Mouse (Mus musculus) frontal cortex, postnatal 36 days (tissue): ENCODE measurements at regions not wholly inside any gene's neighbourhood (a gene's known extent, or its start where the extent isn't known, plus 50 kb on each side); places are given as distances from the start of the nearest gene placed in this dataset.
"Not testable (repeated sequence)": the region's sequence is repeated elsewhere in the genome, so short reads cannot be mapped to it uniquely, and the experiment has no call there.

ENCODE experiments used
- DNase-seq, 2 experiments: peaks; one replicate each; pipeline ENCODE4 v3.0.0; 2022; ENCODE audit warnings: low spot score in 2 of 2

DNA sequence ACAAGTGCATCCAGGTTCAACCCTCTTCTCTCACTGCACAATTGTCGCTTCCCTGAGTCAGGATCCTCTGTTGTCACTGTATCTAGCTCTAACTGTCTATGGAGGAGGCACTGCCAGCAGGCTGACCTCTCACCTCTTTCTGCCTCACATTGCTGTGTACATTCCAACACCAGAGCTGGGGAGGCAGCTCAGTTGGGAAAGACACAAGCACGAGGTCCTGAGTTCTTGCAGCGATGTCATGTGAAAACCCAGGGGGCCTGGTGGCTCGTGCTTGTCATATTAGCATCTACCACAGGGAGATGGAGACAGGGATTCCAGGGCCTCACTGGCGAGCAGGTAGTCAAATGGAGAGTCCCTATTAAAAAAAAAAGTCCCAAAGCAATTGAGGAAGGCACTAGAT, 334.2 kb downstream of the Diras2 start:
- no peak for DNase-seq

DNA sequence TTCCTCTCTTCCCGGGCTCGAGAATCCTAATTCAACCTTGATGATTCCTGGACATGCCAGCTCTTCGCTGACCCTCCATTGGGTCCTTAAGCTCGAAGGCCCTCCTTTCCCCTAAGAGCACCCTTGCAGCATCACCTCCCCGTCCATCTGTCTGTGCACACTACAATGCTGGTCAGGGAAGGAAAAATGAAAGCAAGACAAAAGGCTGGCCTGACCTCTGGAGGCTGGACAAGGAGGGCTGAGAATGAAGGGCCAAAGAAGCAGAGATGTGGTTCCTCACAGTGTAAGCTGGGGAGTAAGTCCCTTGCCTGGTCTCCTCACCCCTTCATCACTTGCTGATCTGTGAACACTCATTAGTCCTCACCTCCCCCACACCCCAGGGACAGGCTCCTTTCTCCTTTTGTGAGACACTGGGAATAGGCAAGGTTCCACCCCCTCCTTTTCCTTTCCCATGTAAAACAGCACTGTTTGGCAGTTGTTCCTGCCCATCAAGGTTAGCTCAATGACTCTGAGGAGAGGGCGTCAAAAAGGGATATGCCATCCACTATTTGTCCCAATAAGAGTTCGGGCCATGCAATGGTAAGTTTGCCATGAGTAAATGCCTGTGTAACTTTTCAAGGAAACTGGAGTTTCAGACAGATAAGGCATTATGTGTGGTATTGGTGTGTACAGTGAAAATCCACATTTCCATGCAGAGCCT, 332.3 kb downstream of the Diras2 start:
- DNase-seq: no peak

DNA sequence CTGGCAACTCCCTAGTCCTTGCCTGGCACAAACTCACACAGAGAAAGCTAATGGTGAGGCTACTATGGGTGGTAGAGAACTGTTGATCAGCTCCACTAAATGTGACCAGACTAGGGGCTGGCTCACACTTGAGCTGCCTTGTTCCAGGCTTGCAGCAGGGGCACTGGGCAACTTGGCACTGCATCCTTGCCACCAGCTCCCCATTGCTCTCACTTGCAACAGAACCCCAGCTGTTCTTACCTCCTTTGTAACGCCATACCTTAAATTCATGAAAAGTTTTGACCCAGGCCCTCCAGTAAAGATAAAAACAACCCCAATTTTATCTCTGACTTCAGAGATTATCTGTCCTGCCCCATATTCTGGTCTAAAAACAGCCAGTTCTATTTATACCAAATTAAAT, 328.7 kb downstream of the Diras2 start:
- DNase-seq: no peak

DNA sequence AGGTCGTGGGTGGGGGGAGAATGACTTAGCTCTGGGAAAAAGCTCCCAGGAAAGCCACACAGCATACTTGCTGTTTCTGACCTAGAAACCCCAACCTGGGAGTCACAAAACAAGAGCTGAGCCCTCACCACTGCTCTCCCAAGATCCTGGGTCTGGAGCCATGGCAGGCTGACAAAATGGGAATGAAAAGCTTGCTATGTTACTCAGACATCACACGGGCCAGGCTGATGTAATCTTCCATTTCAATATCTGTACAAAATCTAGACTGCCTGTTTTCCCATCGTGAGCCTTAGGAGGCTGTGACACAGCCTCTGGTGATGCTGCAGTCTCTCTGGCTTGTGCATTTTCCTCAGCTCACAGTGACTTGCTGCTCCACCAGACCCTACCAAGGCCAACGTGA, 325.1 kb downstream of the Diras2 start:
- no peak for DNase-seq

DNA sequence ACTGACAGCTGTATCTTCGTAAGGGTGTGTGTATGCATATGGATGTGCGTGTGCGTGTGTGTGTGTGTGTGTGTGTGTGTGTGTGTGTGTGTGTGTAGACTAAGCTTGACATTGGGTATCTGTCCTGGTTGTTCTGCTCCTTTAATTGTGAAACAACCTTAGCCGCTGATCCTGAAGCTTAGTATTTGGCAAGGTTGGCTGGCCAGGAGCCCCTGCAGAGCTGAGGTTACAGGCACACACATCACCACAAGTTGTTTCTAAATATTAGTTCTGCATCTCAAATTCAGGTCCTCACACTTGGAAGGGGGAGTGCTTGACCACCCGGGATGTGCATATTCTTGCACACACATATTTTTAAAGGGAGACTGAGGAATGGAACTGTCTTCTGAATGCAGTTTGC, 314.7 kb downstream of the Diras2 start:
- DNase-seq: no peak

DNA sequence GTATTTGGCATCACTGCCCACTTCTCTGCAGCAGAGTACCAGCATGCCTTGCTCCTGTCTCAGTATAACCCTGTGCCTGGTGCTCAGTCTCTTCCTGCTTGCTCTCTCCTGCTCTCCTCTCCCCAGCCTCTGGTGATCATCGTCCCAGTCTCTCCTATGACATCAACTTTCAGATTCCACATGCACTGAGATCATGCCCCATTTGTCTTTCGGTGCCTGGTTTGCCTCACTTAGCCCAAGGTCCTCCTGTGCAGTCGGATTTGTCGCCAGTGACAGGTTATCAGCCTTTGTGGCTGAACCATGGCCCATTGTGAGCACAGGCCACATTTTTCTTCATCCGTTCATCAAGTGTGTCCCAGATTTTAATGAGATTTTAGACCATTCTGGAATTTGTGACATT, 314.0 kb downstream of the Diras2 start:
- DNase-seq: no peak

DNA sequence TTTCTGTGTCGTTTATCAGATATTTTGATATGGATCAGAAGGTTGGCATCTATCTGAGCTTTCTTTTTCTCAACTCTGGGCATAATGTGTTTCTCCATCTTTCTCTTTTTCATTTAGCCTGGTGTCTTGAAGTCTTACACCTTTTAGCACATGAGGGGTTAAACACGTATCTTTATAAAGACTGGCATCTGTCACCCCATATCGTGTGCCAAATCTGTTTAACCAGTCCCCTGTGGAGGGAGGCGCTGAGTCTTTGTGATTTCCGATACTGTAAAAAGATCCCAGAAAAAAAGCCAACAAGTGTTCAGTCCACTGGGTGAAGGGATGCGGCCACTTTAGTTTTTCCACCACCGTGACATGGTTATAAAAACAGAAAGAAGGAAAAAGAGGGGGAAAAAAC, 313.3 kb downstream of the Diras2 start:
- no peak for DNase-seq

DNA sequence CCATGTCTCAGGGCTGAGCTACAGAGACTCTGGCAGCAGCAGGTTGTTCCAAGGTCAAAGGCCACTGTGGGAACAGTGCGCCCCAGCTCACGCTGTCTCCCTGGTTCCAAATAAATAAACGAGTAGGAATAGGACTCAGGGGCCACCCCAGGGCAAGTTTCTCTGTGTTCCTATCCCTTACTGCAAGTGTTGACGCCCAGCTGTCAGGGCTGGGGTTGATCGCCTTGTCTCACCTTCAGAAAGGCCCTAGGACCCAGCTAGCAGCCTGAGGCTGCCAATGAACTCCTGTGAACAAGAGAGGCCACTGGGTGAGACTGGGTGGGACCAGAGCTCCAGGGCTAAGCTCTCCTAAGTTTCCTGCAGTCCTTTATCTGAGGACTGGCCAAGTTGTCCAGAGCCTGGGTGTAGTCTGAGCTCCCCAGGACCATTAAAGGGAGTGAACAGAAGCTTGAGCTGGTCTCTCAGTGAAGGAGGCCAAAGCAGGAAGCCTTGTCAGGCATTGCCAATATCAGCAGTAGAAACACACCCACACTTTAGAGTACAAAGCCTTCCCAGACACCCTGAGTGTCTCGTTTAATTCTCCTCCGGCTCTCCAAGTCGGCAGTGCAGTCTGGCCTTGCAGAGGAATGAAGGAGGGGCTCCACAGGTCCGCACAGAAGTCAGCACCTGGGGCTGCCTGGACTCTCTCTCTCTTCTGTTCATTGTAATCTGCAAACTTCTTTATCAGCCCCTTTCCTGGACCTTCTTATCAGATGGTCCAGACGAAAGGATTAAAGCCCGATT, 308.6 kb downstream of the Diras2 start:
- no peak for DNase-seq

DNA sequence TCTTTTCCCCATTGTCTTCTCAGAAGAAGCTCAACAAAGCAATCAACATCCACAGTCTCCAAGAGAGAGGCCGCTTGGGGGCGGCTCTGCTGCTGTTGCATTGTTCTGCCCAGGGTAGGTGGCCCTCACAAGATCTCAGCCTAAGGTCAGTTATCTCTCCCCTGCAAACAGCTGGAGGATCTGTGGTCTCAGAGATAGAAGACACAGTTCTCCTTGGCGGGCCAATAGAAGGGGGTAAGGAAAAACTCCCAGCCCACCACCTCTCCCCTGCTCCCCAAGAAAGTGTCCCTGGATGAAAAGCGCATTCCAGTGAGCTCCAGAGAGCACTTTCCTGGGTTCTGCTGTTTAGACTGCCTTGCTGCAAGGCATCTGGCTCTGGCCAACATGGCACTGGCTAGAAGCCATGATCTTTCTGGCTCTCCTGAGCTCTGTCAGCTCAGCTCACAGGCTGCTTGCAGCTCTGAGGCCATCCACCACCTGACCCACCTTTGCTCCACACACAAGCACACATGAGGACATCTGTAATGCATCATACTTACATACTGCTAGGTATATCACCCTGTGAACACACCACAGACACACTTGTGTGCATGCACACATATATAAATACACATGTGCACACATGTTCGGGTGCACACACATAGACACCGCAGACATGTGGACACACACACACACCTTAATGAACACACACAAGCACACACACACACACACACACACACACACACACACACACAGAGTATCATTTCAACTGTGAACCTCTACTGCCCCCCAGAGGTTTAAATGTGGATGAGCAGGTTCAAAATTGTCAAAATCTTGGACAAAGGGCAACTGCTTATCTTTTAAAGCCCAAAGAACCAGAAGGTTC, 307.7 kb downstream of the Diras2 start:
- DNase-seq: peak in 1 of 2 experiments; percentile 16

DNA sequence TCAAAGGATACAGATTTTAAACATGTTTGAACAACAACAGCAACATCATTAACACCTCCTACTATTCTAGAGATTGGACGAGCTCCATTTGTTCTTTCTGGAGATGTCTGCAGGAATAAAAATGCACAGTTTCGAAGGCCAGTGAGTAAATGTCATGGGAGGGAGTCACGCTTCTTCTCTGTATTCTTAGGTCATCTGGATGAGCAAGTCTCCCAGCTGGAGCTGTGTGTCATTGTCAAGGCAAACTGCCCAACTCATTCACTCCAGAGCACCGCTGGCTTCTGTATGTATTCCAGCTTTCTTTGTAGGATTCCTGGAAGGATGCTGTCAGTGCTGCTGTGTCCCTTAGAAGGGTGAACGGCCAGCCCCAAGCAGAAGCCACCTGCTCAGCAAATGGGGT, 297.1 kb downstream of the Diras2 start:
- peak in 1 of 2 experiments; percentile 42 for DNase-seq

DNA sequence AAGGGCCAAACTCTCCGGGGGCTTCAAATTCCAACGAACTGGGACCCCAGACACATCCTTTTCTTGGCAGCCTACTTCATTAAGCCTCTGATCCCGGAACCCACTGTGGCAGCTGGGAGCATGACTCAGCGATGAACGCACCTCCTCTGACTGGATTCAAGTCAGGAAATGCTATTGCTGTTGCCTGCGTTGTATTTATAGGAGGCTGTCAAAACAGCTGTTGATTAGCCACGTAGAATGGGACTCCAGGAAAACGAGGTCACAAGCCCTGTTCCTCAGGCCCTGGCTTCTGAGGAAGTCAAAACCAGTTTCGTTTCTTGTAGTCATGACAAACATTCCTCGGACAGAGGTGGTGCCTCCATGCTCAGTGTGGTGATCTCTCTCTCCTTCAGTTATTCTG, 295.0 kb downstream of the Diras2 start:
- peak in 1 of 2 experiments; percentile 38 for DNase-seq

DNA sequence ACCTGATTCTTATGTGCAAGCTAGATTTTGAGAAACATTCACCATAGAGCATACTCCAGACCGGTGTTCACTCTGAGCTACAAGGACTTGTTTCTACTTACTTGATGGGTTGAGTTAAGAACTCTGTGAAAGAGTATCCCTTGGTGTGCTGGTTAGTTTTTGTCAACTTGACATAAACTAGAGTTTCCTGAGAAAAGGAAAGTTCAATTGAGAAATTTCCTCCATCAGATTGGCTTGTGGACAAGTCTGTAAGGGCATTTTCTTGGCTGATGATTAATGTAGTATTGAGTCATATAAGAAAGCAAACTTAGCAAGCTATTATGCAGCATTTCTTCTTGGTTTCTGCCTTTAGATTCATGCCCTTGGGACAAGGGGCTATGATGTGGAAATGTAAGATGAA, 291.5 kb downstream of the Diras2 start:
- no peak for DNase-seq

DNA sequence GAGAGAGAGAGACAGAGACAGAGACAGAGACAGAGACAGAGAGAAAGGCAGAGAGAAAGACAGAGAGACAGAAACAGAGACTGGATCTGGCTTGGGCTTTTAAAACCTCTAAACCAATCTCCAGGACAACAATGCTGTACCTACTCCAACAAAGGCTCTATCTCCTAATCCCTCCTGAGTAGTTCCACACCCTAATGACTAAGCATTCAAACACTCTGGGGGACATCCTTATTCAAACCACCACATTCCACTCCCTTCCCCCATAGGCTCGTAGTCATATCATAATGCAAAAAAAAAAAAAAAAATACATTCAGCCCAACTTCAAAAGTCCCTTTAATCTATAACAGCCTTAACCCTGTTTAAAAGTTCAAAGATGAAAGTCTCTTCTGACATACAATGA, 289.3 kb downstream of the Diras2 start:
- no peak for DNase-seq

DNA sequence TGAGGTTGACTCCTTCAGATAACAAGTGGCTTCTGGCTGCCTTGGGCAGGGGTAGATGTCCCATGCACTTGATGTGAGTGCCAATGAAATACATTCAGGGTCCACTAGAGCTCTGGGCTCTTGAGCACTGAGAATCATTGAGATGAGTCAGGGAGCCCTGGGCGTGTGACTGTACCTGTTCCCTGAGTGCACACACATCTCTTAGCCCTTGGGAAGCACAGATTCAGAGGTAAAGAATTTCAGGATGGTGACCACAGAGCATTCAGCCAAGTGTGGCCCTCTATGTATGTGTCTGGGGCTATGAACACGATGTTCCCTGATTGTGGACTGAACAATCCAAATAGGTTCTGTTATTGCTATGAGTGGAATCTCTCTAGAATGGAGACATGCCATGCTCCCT, 281.6 kb downstream of the Diras2 start:
- DNase-seq: no peak

DNA sequence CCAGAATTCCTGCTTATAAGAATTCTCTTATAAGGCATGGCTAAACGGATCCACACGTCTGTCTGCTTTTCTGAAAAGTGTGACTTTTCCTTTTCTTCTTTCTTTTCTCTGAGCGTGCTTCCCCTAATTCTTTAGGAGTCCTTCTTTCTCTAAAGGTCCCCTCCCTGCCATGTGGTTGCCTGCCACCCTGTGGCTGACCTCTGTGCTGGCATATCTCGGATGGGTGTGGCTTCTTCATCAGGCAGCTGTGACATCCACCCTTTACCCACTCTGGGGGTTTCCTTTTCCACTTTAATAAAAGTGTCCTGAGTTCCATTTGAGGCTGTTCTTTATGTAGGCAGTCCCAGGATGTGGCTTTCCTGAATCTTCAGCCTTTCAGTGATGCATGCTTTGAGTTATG, 280.7 kb downstream of the Diras2 start:
- DNase-seq: no peak

DNA sequence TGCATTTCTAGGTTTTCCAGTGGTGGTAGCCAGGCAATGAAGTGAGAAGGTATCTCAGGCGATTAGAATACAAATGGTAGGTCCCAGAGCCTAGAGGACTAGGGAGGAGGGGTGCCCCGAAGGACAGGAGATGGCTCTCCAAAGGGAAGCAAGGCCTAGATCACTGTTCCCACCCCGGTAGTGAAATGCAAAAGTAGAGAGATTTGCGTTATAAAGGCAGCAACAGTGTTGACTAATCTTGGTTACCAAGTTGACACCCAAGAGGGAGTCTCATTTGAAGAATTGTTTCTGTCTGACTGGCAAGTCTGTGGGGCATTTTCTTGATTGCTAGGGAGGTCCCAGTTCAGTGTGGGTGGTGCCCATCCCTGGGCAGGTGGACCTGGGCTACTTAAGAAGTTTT, 278.8 kb downstream of the Diras2 start:
- DNase-seq: no peak

DNA sequence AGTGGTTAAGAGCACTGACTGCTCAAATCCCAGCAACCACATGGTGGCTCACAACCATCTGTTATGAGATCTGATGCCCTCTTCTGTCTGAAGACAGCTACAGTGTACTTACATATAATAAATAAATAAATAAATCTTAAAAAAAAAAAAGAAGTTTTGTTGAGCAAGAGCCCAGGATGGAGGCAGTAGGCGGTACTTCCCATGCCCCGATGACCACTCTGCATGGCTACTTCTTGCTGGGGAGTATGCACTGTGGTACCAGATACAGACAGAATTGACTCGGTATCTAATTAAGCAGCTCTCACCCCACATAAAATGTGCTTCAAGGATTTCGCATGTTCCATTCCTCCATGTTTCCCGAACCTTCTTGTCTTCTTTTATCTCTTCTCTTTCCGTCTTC, 278.4 kb downstream of the Diras2 start:
- not testable (repeated sequence) for DNase-seq

DNA sequence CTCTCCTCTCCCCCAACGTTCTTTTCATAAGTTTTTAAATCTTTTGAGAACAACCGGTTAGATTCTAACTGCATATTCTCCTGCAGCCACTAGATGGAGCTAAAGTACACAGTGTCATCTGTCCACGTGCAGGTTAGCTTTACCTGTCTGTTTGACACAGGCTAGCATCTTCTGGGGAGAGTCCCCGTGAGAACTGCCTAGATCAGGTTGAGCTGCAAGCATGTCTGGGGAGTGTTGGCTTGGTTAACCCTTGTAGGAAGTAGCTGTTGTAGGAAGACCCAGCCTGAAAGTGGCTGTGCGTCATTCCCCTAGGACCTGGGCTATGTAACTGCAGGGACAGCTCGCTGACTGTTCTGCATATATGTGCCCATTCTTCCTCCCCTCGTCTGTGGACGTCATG, 277.9 kb downstream of the Diras2 start:
- DNase-seq: peak; percentile 34 to 66

DNA sequence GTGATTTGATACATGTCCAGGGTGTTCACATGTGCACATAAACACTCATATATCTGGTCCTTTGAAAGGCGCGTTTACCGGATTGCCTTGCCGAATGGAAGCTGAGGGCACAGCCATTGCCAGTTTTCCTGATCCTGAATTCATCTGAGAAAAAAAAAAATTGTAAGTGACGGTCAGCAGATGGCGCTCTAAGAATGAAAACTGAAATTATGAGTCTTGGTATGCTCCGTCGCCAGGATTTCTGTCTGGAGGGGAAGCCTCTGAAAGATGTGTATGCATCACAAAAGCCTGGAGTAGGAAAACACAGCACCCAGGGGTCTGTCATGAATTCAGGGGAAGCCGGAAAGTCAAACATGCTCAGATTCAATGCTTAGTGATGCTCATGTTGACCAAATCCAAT, 276.9 kb downstream of the Diras2 start:
- peak; percentile 33 to 65 for DNase-seq

DNA sequence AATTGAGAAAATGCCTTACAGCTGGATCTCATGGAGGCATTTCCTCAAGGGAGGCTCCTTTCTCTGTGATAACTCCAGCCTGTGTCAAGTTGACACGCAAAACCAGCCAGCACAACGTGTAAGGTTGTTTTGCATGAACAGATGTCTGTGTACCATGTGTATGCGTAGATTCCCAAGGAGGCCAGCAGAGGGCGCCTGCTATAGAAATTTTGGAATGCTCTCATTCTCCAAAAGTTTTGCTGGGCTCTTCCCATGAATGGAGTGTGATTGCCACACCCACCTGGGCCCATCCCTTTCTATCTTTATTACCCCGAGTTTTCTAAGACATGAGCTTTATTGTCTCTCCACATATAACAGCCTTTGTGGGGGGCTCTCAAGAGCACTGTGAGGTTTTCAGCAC, 275.4 kb downstream of the Diras2 start:
- no peak for DNase-seq

DNA sequence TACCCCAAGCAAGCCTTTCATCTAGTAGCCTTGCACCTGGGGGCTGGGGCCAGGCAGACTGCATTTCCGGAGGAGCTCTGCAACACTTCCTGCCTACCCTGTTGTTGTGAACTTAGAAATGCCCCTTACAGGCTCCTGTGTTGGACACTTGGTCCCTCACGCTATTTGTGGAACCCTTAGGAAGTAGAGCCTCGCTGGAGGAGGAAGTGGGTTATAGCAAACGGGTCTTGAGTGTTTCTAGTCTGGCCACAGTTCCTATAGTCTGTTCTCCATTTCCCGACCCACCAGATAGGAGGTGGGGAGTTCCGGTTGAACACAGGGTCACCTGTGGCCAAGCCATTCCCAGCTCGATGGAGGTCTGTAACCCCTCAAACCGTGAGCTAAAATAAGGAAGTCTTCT, 272.7 kb downstream of the Diras2 start:
- no peak for DNase-seq

DNA sequence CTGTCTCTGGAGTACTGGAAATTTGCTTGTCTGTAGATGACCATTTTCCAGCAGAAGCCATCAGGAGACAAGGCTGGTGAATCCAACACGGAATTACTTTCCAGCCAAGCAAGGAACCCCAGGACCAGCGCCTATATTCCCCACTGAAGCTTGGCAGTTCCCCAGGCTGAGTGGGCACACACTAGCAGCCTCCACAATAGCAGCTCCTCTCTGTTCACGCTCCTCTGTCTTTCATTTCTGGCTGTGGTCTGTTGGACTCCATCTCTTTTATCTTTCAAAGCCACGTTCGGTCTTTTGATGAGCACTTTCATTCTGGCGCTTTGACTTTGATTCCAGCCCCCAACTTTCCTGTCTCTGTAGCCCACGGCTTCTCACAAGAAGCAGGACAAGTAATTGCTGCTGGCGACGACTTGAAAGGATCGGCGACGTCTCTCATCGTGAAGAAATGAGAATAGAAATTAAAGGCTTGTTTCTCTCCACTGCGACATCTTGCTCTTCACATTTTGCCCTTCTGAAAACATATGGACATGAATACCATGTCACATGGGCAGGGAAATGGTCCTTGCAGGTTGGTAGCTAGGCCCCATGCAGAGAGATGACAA, 268.0 kb downstream of the Diras2 start:
- peak in 1 of 2 experiments; percentile 38 for DNase-seq
